Comparison of ENCODE assay signal across 8 mouse cellular contexts in the genomic region with DNA sequence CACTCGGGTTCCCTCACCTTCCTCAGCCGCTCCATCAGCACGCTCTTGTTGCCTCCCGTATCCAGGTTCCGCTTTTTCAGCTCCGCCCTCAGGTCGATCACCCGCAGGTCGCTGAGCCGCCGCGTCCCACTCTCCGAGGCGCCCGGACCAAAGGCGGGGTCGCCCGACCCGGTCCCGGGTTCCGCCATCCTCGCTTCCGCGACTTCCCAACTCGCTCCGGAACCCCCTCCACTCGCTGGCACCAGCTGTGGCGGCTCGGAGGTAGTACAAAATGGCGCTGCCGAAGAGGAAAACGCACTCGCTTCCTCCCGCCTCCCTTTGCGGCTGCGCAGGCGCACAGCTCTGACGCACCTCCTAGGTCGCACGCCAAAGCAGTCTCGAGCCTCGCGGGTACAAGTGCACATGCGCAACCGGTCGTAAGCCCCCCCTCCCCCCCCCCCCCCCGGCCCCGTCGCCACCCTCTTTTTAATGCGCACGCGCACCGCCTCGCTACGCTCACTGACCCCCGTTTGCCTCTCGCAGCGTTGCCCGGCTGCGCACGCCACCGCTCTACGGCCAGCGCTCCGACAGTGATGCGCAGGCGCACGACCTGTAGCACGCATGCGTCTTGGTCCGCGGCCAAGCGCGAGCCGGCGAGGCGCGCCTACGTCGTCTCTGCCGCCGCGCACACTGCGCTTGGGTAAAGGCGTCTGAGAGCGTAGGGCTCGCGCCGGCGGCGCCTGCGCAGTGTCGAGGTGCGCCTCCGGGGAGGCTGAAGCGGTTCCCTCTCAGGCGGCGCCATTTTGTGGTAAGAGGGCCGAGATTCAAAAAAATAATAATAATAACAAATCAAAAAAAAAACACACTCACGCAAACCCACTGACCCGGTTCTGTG. TPM values are rescaled to one million over a fixed set of nuclear protein-coding genes. Genes with fewer than 3 reads are reported as not detected.
A peak's percentile ranks its signal among the peaks of the same experiment; 100 is the strongest.
DNase-seq lines count a peak whose midpoint lies in the region; ATAC-seq and TF ChIP-seq lines count a peak whose summit lies in the region.

Safb2 (minus strand) TSS at position 329 of the 874 bp plus-strand sequence.
Safb (plus strand) TSS at position 569 of the 874 bp plus-strand sequence.

- peak within 1 kb of the TSS; percentile 96 for H3K9ac ChIP-seq in heart, embryonic 15.5 days
- peak within 1 kb of the TSS; percentile 88 for H3K9ac ChIP-seq in liver, embryonic 14.5 days (replicated peaks)
- H3K9ac ChIP-seq in neural tube, embryonic 11.5 days (ENCODE audit: low read length): peak within 1 kb of the TSS; percentile 88
- H3K9ac ChIP-seq in stomach, postnatal 0 days (ENCODE audit: low read length): peak within 1 kb of the TSS; percentile 97

- peak; percentile 94 for ATAC-seq in heart, embryonic 15.5 days (replicated peaks; ENCODE audit: insufficient number of reproducible peaks, insufficient read depth, low FRiP score, low read depth)
- ATAC-seq in liver, embryonic 14.5 days (ENCODE audit: insufficient read depth): peak; percentile 93
- peak; percentile 93 for ATAC-seq in neural tube, embryonic 11.5 days (ENCODE audit: insufficient read depth, low FRiP score, low TSS enrichment)
- peak; percentile 95 for ATAC-seq in stomach, postnatal 0 days (ENCODE audit: low FRiP score, low TSS enrichment)

- DNase-seq in CD8-positive naive resting alpha-beta T cell, adult 2 months (ENCODE audit: low read depth in 2 of 2, low spot score in 2 of 2): peak; percentile 98 to 100
- peak; percentile 95 for DNase-seq in c-Kit-positive CD71-negative TER-119-negative erythroid progenitor cells, embryonic 14.5 days (ENCODE audit: low read depth)
- DNase-seq in forebrain, embryonic 10.5 days (ENCODE audit: extremely low spot score, low spot score): peak; percentile 98
- peak; percentile 97 to 99 for DNase-seq in kidney, postnatal 25 days
- DNase-seq in liver, embryonic 14.5 days (ENCODE audit: low read depth in 3 of 3, low spot score in 3 of 3): peak; percentile 94 to 96 (median 96)
- peak; percentile 100 for DNase-seq in neural tube, embryonic 11.5 days (ENCODE audit: low spot score)
- DNase-seq in stomach, postnatal 0 days (ENCODE audit: low spot score): peak; percentile 99

- H3K9me3 ChIP-seq in forebrain, embryonic 10.5 days: no peaks in the 10 kb centered on the region
- H3K9me3 ChIP-seq in heart, embryonic 15.5 days (replicated peaks): no peaks in the 10 kb centered on the region
- H3K9me3 ChIP-seq in liver, embryonic 14.5 days (ENCODE audit: control insufficient read depth, low read length): no peaks in the 10 kb centered on the region
- H3K9me3 ChIP-seq in neural tube, embryonic 11.5 days (ENCODE audit: control insufficient read depth, low read length): no peaks in the 10 kb centered on the region
- H3K9me3 ChIP-seq in stomach, postnatal 0 days (ENCODE audit: control insufficient read depth, low read length): no peaks in the 10 kb centered on the region

- peaks cover 74% of the 10 kb centered on the region for H3K36me3 ChIP-seq in forebrain, embryonic 10.5 days (replicated peaks)
- H3K36me3 ChIP-seq in heart, embryonic 15.5 days: peaks cover 49% of the 10 kb centered on the region
- peaks cover 61% of the 10 kb centered on the region for H3K36me3 ChIP-seq in liver, embryonic 14.5 days (replicated peaks; ENCODE audit: control insufficient read depth, insufficient read depth, low read depth)
- H3K36me3 ChIP-seq in neural tube, embryonic 11.5 days (ENCODE audit: control insufficient read depth, insufficient read depth, low read length): peaks cover 27% of the 10 kb centered on the region
- peaks cover 15% of the 10 kb centered on the region; the same call in 1 of the 2 replicates for H3K36me3 ChIP-seq in stomach, postnatal 0 days (ENCODE audit: control insufficient read depth, insufficient read depth, low read length)

- peak within 1 kb of the TSS; percentile 97 for H3K27ac ChIP-seq in forebrain, embryonic 10.5 days
- H3K27ac ChIP-seq in heart, embryonic 15.5 days: peak within 1 kb of the TSS; percentile 97
- peak within 1 kb of the TSS; percentile 86 for H3K27ac ChIP-seq in liver, embryonic 14.5 days
- H3K27ac ChIP-seq in neural tube, embryonic 11.5 days (ENCODE audit: low read depth, low read length): peak within 1 kb of the TSS; percentile 90
- peak within 1 kb of the TSS; percentile 98 for H3K27ac ChIP-seq in stomach, postnatal 0 days (replicated peaks)

- H3K4me1 ChIP-seq in forebrain, embryonic 10.5 days: peaks cover 52% of the 10 kb centered on the region
- peaks cover 55% of the 10 kb centered on the region for H3K4me1 ChIP-seq in heart, embryonic 15.5 days (replicated peaks)
- peaks cover 14 to 29% of the 10 kb centered on the region in 2 experiments for H3K4me1 ChIP-seq in liver, embryonic 14.5 days (replicated peaks; ENCODE audit: control insufficient read depth in 2 of 2, insufficient read depth in 2 of 2, low read length in 1 of 2)
- H3K4me1 ChIP-seq in neural tube, embryonic 11.5 days (ENCODE audit: control insufficient read depth, insufficient read depth, low read length): peaks cover 30% of the 10 kb centered on the region
- H3K4me1 ChIP-seq in stomach, postnatal 0 days (replicated peaks; ENCODE audit: control insufficient read depth, insufficient read depth): peaks cover 14% of the 10 kb centered on the region; the same call in 1 of the 2 replicates

- no peak for TF ChIP-seq EP300 in liver, embryonic 14.5 days (IDR thresholded peaks at IDR 0.05; ENCODE audit: low read depth)
- no peak for TF ChIP-seq EP300 in stomach, postnatal 0 days (optimal IDR thresholded peaks at IDR 0.05)

- no peaks in the 10 kb centered on the region for H3K27me3 ChIP-seq in forebrain, embryonic 10.5 days (ENCODE audit: poor library complexity, severe bottlenecking)
- H3K27me3 ChIP-seq in heart, embryonic 15.5 days: no peaks in the 10 kb centered on the region
- no peaks in the 10 kb centered on the region for H3K27me3 ChIP-seq in liver, embryonic 14.5 days (ENCODE audit: control insufficient read depth, insufficient read depth, low read length)
- no peaks in the 10 kb centered on the region for H3K27me3 ChIP-seq in neural tube, embryonic 11.5 days (ENCODE audit: control insufficient read depth, insufficient read depth, low read length)
- H3K27me3 ChIP-seq in stomach, postnatal 0 days (ENCODE audit: control insufficient read depth, insufficient read depth, low read length): no peaks in the 10 kb centered on the region

- peak within 1 kb of the TSS; percentile 74 for H3K4me2 ChIP-seq in heart, embryonic 15.5 days
- peak within 1 kb of the TSS; percentile 92 for H3K4me2 ChIP-seq in liver, embryonic 14.5 days (ENCODE audit: low read depth)
- peak within 1 kb of the TSS; percentile 81 for H3K4me2 ChIP-seq in neural tube, embryonic 11.5 days (ENCODE audit: low read depth)
- H3K4me2 ChIP-seq in stomach, postnatal 0 days (replicated peaks; ENCODE audit: low read depth): peak within 1 kb of the TSS; percentile 86

- H3K4me3 ChIP-seq in forebrain, embryonic 10.5 days: peak within 1 kb of the TSS; percentile 81
- peak within 1 kb of the TSS; percentile 93 for H3K4me3 ChIP-seq in heart, embryonic 15.5 days
- peak within 1 kb of the TSS; percentile 77 to 100 for H3K4me3 ChIP-seq in liver, embryonic 14.5 days (ENCODE audit: insufficient read depth in 1 of 2, low read depth in 2 of 2, low read length in 2 of 2)
- H3K4me3 ChIP-seq in neural tube, embryonic 11.5 days (ENCODE audit: low read depth, low read length): peak within 1 kb of the TSS; percentile 97
- peak within 1 kb of the TSS; percentile 93 for H3K4me3 ChIP-seq in stomach, postnatal 0 days (ENCODE audit: low read depth, low read length)

- WGBS in forebrain, embryonic 10.5 days: under 1% methylated on average over 82 of the region's 101 CpGs
- WGBS in heart, embryonic 15.5 days: under 1% methylated on average over 95 of the region's 101 CpGs
- under 1% methylated on average over 96 of the region's 101 CpGs for WGBS in liver, embryonic 14.5 days (ENCODE audit: insufficient replicate concordance)
- under 1% methylated on average over 94 of the region's 101 CpGs for WGBS in neural tube, embryonic 11.5 days
- WGBS in stomach, postnatal 0 days: under 1% methylated on average over 87 of the region's 101 CpGs

- no peak; the same call in 1 of the 2 replicates for TF ChIP-seq CTCF in liver, embryonic 14.5 days (IDR thresholded peaks at IDR 0.05; ENCODE audit: low read depth)
- peak; percentile 16; the same call in 1 of the 2 replicates for TF ChIP-seq CTCF in stomach, postnatal 0 days (IDR thresholded peaks at IDR 0.05; ENCODE audit: low read depth)

RNA-seq across cellular contexts. Expression of gene Safb2, which starts in this region (rescaled TPM):
- polyA plus RNA-seq in forebrain, embryonic 10.5 days (2016; fragmentation: Nextera tagmentation; extraction: Ambion mirVana): 84.0 and 85.7 TPM in 2 replicates
- polyA plus RNA-seq in heart, embryonic 15.5 days (2015; fragmentation: Nextera tagmentation; extraction: Ambion mirVana): 52.2 and 63.9 TPM in 2 replicates
- 21.4 and 40.2 TPM in 2 replicates for polyA plus RNA-seq in liver, embryonic 14.5 days (2012; rRNA removed)
- polyA plus RNA-seq in liver, embryonic 14.5 days (2014; fragmentation: Nextera tagmentation; extraction: Ambion mirVana): 16.8 and 20.0 TPM in 2 replicates
- polyA plus RNA-seq in neural tube, embryonic 11.5 days (2014; fragmentation: Nextera tagmentation; extraction: Ambion mirVana): 51.6 and 56.8 TPM in 2 replicates
- 25.4 and 28.8 TPM in 2 replicates for polyA plus RNA-seq in stomach, postnatal 0 days (2015; fragmentation: Nextera tagmentation; extraction: Ambion mirVana)

RNA-seq across cellular contexts. Expression of gene Safb, which starts in this region (rescaled TPM):
- 160 and 172 TPM in 2 replicates for polyA plus RNA-seq in forebrain, embryonic 10.5 days (2016; fragmentation: Nextera tagmentation; extraction: Ambion mirVana)
- polyA plus RNA-seq in heart, embryonic 15.5 days (2015; fragmentation: Nextera tagmentation; extraction: Ambion mirVana): 71.2 and 76.0 TPM in 2 replicates
- 26.5 and 47.3 TPM in 2 replicates for polyA plus RNA-seq in liver, embryonic 14.5 days (2012; rRNA removed)
- polyA plus RNA-seq in liver, embryonic 14.5 days (2014; fragmentation: Nextera tagmentation; extraction: Ambion mirVana): 22.1 and 27.1 TPM in 2 replicates
- 114 and 120 TPM in 2 replicates for polyA plus RNA-seq in neural tube, embryonic 11.5 days (2014; fragmentation: Nextera tagmentation; extraction: Ambion mirVana)
- 34.7 and 38.6 TPM in 2 replicates for polyA plus RNA-seq in stomach, postnatal 0 days (2015; fragmentation: Nextera tagmentation; extraction: Ambion mirVana)

Comparison
In these comparisons a context has a peak if more than half of its experiments do, and no peak if none do; other contexts are left out.
1. Peak in every context shown above with its lines: DNase-seq, ATAC-seq, H3K4me3 ChIP-seq and H3K27ac ChIP-seq.